9 mouse cellular contexts compared by ENCODE assay signal in the genomic region with DNA sequence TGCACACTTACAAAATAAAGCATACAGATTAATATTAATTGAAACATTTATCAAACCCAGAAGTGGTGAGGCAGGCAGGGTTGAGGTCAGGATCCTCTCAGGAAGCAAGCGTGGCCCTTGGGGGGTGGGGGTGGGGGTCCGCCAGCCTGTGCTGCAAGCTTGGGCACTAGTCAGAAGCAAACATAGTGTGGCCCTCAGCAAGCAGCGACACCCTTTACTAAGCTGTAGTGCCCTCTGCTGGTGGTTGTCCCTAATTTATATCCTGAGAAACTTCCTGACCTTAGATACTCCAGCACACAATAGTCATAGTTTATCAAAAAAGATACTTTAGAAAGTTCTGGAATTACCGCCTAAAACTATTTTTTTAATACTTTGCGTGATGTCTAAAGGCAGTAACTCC. TPM values are rescaled to one million over a fixed set of nuclear protein-coding genes. Genes with fewer than 3 reads are reported as not detected.
A peak's percentile ranks its signal among the peaks of the same experiment; 100 is the strongest.
DNase-seq lines count a peak whose midpoint lies in the region; ATAC-seq and TF ChIP-seq lines count a peak whose summit lies in the region.
"Had no signal": no experiment of that assay in that cellular context is flagged by ENCODE, and none has a peak within 500 bp of the region (broad histone marks: within the 10 kb centered on the region; RNA-seq: fewer than 3 reads in every experiment).

No protein-coding gene starts in this region.

- no peak overlapping the region for H3K4me3 ChIP-seq in kidney, embryonic 14.5 days (ENCODE audit: low read length)
- H3K4me3 ChIP-seq in ES-Bruce4 (ENCODE audit: low read depth, low read length) = no peak overlapping the region
- H3K4me3 ChIP-seq: erythroblast, embryonic 14.5 days had no signal

- no peaks in the 10 kb centered on the region for H3K27me3 ChIP-seq in kidney, embryonic 14.5 days (ENCODE audit: control insufficient read depth, insufficient read depth, low read length)
- H3K27me3 ChIP-seq in ES-Bruce4 (ENCODE audit: control insufficient read depth, insufficient read depth, low read length, poor library complexity, severe bottlenecking) = no peaks in the 10 kb centered on the region

- TF ChIP-seq CTCF in ES-Bruce4 (IDR thresholded peaks at IDR 0.05; ENCODE audit: low read depth, low read length) = peak; percentile 65

- H3K27ac ChIP-seq in kidney, embryonic 14.5 days (ENCODE audit: low read depth, low read length) = no peak overlapping the region
- no peak overlapping the region for H3K27ac ChIP-seq in ES-Bruce4 (ENCODE audit: insufficient read depth, low read length)

- no peak for ATAC-seq in kidney, embryonic 14.5 days (ENCODE audit: low FRiP score, low TSS enrichment)
- ATAC-seq in megakaryocyte-erythroid progenitor cell, adult 5-6 weeks (replicated peaks; ENCODE audit: low FRiP score, low TSS enrichment, poor library complexity, severe bottlenecking) = peak; percentile 56; the same call in 1 of the 2 replicates

- no peak for TF ChIP-seq POLR2A in ES-Bruce4 (IDR thresholded peaks at IDR 0.05; ENCODE audit: insufficient read depth, low read length)

- 34% methylated on average over 5 of the region's 5 CpGs for WGBS in kidney, embryonic 14.5 days

- H3K9me3 ChIP-seq in kidney, embryonic 14.5 days (ENCODE audit: control insufficient read depth, low read length) = no peaks in the 10 kb centered on the region
- H3K9me3 ChIP-seq in ES-Bruce4 (replicated peaks; ENCODE audit: control insufficient read depth, insufficient read depth, low read length, poor library complexity, severe bottlenecking) = no peaks in the 10 kb centered on the region

- H3K4me2 ChIP-seq in kidney, embryonic 14.5 days (replicated peaks; ENCODE audit: low read depth, low read length) = no peak overlapping the region

- no peak overlapping the region for H3K9ac ChIP-seq in kidney, embryonic 14.5 days (ENCODE audit: low read depth, low read length)
- no peak overlapping the region for H3K9ac ChIP-seq in ES-Bruce4 (ENCODE audit: low read depth, poor library complexity, severe bottlenecking)

- H3K4me1 ChIP-seq in kidney, embryonic 14.5 days (ENCODE audit: control insufficient read depth, insufficient read depth, low read length) = no peaks in the 10 kb centered on the region
- no peaks in the 10 kb centered on the region for H3K4me1 ChIP-seq in ES-Bruce4 (ENCODE audit: control insufficient read depth, insufficient read depth, low read length)

- H3K36me3 ChIP-seq in kidney, embryonic 14.5 days (ENCODE audit: control insufficient read depth, insufficient read depth, low read length) = peaks cover 41% of the 10 kb centered on the region
- H3K36me3 ChIP-seq in ES-Bruce4 (ENCODE audit: control insufficient read depth, insufficient read depth, low read length, poor library complexity, severe bottlenecking) = peaks cover 10% of the 10 kb centered on the region

- no peak for TF ChIP-seq EP300 in ES-Bruce4 (IDR thresholded peaks at IDR 0.05; ENCODE audit: insufficient read depth, low read depth, low read length)

- peak; percentile 66 for DNase-seq in kidney, adult 18-20 months
- peak; percentile 80 for DNase-seq in c-Kit-positive CD71-negative TER-119-negative erythroid progenitor cells, embryonic 14.5 days (ENCODE audit: low read depth)
- peak; percentile 67 for DNase-seq in forelimb bud, embryonic 11.5 days (ENCODE audit: low read depth, low spot score)
- DNase-seq in kidney, postnatal 4 days = peak; percentile 82 to 83
- peak; percentile 86 for DNase-seq in thymus, postnatal 14 days

RNA-seq across cellular contexts. Expression of gene Tnk2, which starts 38.5 kb away (rescaled TPM):
- polyA plus RNA-seq in kidney, embryonic 14.5 days (2014; fragmentation: Nextera tagmentation; extraction: Ambion mirVana) = 10.7 and 11.0 TPM in 2 replicates
- polyA plus RNA-seq in ES-Bruce4 (2011; ENCODE audit: insufficient read depth, insufficient read length, low read depth, missing spikeins) = 37.6 and 42.4 TPM in 2 replicates
- 45.7 and 54.4 TPM in 2 replicates for total RNA-seq in megakaryocyte-erythroid progenitor cell, adult 5-6 weeks (2014; fragmentation: Nextera tagmentation)
- total RNA-seq in megakaryocyte-erythroid progenitor cell, adult 5-6 weeks (2017) = 27.7 and 28.6 TPM in 2 replicates

RNA-seq across cellular contexts. Expression of gene Muc4, which starts 53.5 kb away (rescaled TPM):
- polyA plus RNA-seq in kidney, embryonic 14.5 days (2014; fragmentation: Nextera tagmentation; extraction: Ambion mirVana) = 0.27 TPM in 1 of 2 replicates, not detected in the other
- polyA plus RNA-seq in ES-Bruce4 (2011; ENCODE audit: insufficient read depth, insufficient read length, low read depth, missing spikeins) = not detected in 2 replicates
- not detected in 2 replicates for total RNA-seq in megakaryocyte-erythroid progenitor cell, adult 5-6 weeks (2014; fragmentation: Nextera tagmentation)
- not detected in 2 replicates for total RNA-seq in megakaryocyte-erythroid progenitor cell, adult 5-6 weeks (2017)
- polyA plus RNA-seq: erythroblast, embryonic 14.5 days had no signal
